Mouse (Mus musculus): ENCODE measurements around the gene Bpifa1.

DNA sequence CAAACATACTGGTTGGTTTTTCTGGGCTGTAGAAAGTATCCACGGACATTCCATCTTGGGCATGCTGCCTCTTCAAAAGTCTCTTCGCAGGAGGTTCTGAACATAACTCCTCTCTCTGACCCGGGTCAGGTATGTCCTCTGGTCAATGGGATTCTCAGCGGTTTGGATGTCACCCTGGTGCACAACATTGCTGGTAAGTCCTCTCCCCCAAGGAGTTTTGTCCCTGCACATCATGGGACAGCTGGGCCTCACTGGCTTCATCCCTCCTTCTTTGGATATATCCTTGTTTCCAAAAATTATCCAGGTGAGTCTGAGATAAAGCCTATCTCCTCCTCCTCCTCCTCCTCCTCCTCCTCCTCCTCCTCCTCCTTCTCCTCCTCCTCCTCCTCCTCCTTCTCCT, 4.8 kb downstream of the Bpifa1 start:
- TF ChIP-seq POLR2A (IDR thresholded peaks at IDR 0.05; ENCODE audit: borderline replicate concordance, extremely low read depth, low read depth, low read length) (no peak), CTCF (IDR thresholded peaks at IDR 0.05; ENCODE audit: insufficient read depth, low read length) (no peak)

Data from lung, adult 2 months (tissue).